8 mouse cellular contexts compared by ENCODE assay signal in the genomic region with DNA sequence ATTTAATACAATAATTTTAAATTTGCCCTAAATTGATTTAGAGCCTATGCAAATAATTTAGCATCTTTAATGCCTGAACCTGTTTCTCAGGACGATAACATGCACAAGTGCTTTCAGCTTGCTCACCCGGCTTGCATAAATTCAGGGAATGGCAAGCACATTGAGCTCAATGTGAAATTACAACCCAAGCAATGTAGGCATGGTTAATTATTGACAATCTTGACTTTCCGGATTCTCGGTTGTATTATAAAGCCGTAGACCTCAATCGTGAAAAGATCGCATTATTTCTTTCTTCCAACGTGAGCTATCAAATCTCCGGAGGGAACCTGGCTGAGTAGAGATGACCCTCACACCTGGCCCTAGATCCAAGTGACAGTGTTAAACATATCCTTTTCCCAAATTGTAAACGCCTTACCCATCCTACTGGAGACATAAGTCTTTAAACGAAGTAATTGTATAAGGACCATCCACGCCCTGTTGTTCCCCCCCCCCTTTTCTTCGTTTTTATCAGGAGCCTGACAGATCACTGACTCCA. TPM values are rescaled to one million over a fixed set of nuclear protein-coding genes. Genes with fewer than 3 reads are reported as not detected.
DNase-seq lines count a peak whose midpoint lies in the region; ATAC-seq and TF ChIP-seq lines count a peak whose summit lies in the region.

No protein-coding gene starts in this region.

- WGBS in hindbrain, embryonic 11.5 days, result 13% methylated on average over 13 of the region's 13 CpGs
- WGBS in limb, embryonic 14.5 days, result 12% methylated on average over 13 of the region's 13 CpGs
- 5% methylated on average over 13 of the region's 13 CpGs for WGBS in neural tube, embryonic 15.5 days

- DNase-seq in hindbrain, embryonic 11.5 days (ENCODE audit: low spot score), result no peak
- no peak for DNase-seq in limb, embryonic 14.5 days (ENCODE audit: low spot score)
- no peak for DNase-seq in thymus, postnatal 4 days
- no peak for DNase-seq in adrenal gland, adult 2 months
- no peak for DNase-seq in Muller cell, postnatal 12 days (ENCODE audit: inconsistent ontology term)

- H3K4me2 ChIP-seq in hindbrain, embryonic 11.5 days (replicated peaks; ENCODE audit: low read depth, low read length), result peak overlapping the region; percentile 51
- peak overlapping the region; percentile 70 for H3K4me2 ChIP-seq in limb, embryonic 14.5 days (replicated peaks; ENCODE audit: low read depth, low read length, severe bottlenecking)
- H3K4me2 ChIP-seq in neural tube, embryonic 15.5 days, result peak overlapping the region; percentile 74

- peaks cover 2% of the 10 kb centered on the region for H3K27me3 ChIP-seq in megakaryocyte, embryonic 14.5 days (replicated peaks)
- H3K27me3 ChIP-seq in hindbrain, embryonic 11.5 days (ENCODE audit: control insufficient read depth, insufficient read depth, low read length), result no peaks in the 10 kb centered on the region
- no peaks in the 10 kb centered on the region for H3K27me3 ChIP-seq in limb, embryonic 14.5 days (ENCODE audit: control insufficient read depth, insufficient read depth, low read length)
- H3K27me3 ChIP-seq in neural tube, embryonic 15.5 days (replicated peaks), result 0 out of 2 replicates have a peak, but pooled peaks cover 4% of the 10 kb centered on the region

- H3K27ac ChIP-seq in hindbrain, embryonic 11.5 days (ENCODE audit: low read depth, low read length), result peak overlapping the region; percentile 90; the same call in 1 of the 2 replicates
- H3K27ac ChIP-seq in limb, embryonic 14.5 days (replicated peaks; ENCODE audit: low read depth, low read length), result no peak overlapping the region
- peak overlapping the region; percentile 95 for H3K27ac ChIP-seq in neural tube, embryonic 15.5 days (replicated peaks)

- H3K4me1 ChIP-seq in megakaryocyte, embryonic 14.5 days, result peaks cover 79% of the 10 kb centered on the region
- no peaks in the 10 kb centered on the region for H3K4me1 ChIP-seq in hindbrain, embryonic 11.5 days (replicated peaks; ENCODE audit: control insufficient read depth, insufficient read depth, low read length)
- H3K4me1 ChIP-seq in limb, embryonic 14.5 days (ENCODE audit: control insufficient read depth, insufficient read depth, low read length), result peaks cover 5% of the 10 kb centered on the region; the same call in 1 of the 2 replicates
- H3K4me1 ChIP-seq in neural tube, embryonic 15.5 days, result peaks cover 26% of the 10 kb centered on the region; the same call in 1 of the 2 replicates

- peak overlapping the region; percentile 95 for H3K4me3 ChIP-seq in megakaryocyte, embryonic 14.5 days (replicated peaks)
- H3K4me3 ChIP-seq in hindbrain, embryonic 11.5 days (ENCODE audit: low read depth, low read length), result peak overlapping the region; percentile 91
- H3K4me3 ChIP-seq in limb, embryonic 14.5 days (replicated peaks; ENCODE audit: low read length), result peak overlapping the region; percentile 94
- H3K4me3 ChIP-seq in neural tube, embryonic 15.5 days (replicated peaks), result peak overlapping the region; percentile 80

- TF ChIP-seq POLR2A in limb, embryonic 14.5 days (IDR thresholded peaks at IDR 0.05; ENCODE audit: borderline replicate concordance, extremely low read depth, insufficient read depth, insufficient read length), result no peak

- peaks cover 24% of the 10 kb centered on the region for H3K36me3 ChIP-seq in megakaryocyte, embryonic 14.5 days (replicated peaks; ENCODE audit: low read length)
- H3K36me3 ChIP-seq in hindbrain, embryonic 11.5 days (ENCODE audit: control insufficient read depth, insufficient read depth, low read length), result no peaks in the 10 kb centered on the region
- peaks cover 11% of the 10 kb centered on the region; the same call in 1 of the 2 replicates for H3K36me3 ChIP-seq in limb, embryonic 14.5 days (ENCODE audit: control insufficient read depth, insufficient read depth, low read length)
- no peaks in the 10 kb centered on the region for H3K36me3 ChIP-seq in neural tube, embryonic 15.5 days

- H3K9me3 ChIP-seq in megakaryocyte, embryonic 14.5 days, result no peaks in the 10 kb centered on the region
- no peaks in the 10 kb centered on the region for H3K9me3 ChIP-seq in hindbrain, embryonic 11.5 days (ENCODE audit: control insufficient read depth, low read length)
- no peaks in the 10 kb centered on the region for H3K9me3 ChIP-seq in limb, embryonic 14.5 days (ENCODE audit: control insufficient read depth, low read length)
- no peaks in the 10 kb centered on the region for H3K9me3 ChIP-seq in neural tube, embryonic 15.5 days (replicated peaks)

- ATAC-seq in megakaryocyte, adult 5-6 weeks (ENCODE audit: poor library complexity, severe bottlenecking), result no peak
- 0 out of 2 replicates have a peak, but pooled peaks have one; percentile 3 for ATAC-seq in hindbrain, embryonic 11.5 days (ENCODE audit: low FRiP score)
- ATAC-seq in limb, embryonic 14.5 days (ENCODE audit: low FRiP score, low read depth), result no peak
- ATAC-seq in neural tube, embryonic 15.5 days (ENCODE audit: low FRiP score), result no peak

- H3K9ac ChIP-seq in hindbrain, embryonic 11.5 days (ENCODE audit: low read depth, low read length), result peak overlapping the region; percentile 85
- peak overlapping the region; percentile 89 for H3K9ac ChIP-seq in limb, embryonic 14.5 days (ENCODE audit: low read depth, low read length, severe bottlenecking)
- H3K9ac ChIP-seq in neural tube, embryonic 15.5 days (replicated peaks), result peak overlapping the region; percentile 89

RNA-seq across cellular contexts. Expression of gene Fam20b, which starts 1.1 kb away (rescaled TPM):
- polyA plus RNA-seq in megakaryocyte, embryonic 14.5 days (2012; ENCODE audit: insufficient read depth, low replicate concordance), result 1.3 and 6.0 TPM in 2 replicates
- total RNA-seq in megakaryocyte, adult 5-6 weeks (2015), result 14.7 and 15.7 TPM in 2 replicates
- 37.9 and 41.6 TPM in 2 replicates for total RNA-seq in megakaryocyte, adult 5-6 weeks (2017)
- polyA plus RNA-seq in hindbrain, embryonic 11.5 days (2014; fragmentation: Nextera tagmentation; extraction: Ambion mirVana), result 22.5 and 22.9 TPM in 2 replicates
- polyA plus RNA-seq in limb, embryonic 14.5 days (2012; rRNA removed), result 35.0 and 35.8 TPM in 2 replicates
- polyA plus RNA-seq in limb, embryonic 14.5 days (2014; fragmentation: Nextera tagmentation; extraction: Ambion mirVana), result 29.7 and 33.5 TPM in 2 replicates
- 26.8 and 27.4 TPM in 2 replicates for polyA plus RNA-seq in neural tube, embryonic 15.5 days (2015; fragmentation: Nextera tagmentation; extraction: Ambion mirVana)
- 10 to 100 TPM; 55.3 to 56.0 TPM for total RNA-seq in adrenal gland, adult 2 months (2021)
- 6.7 and 9.8 TPM in 2 replicates for polyA plus RNA-seq in adrenal gland, adult 2 months (2012; rRNA removed)

RNA-seq across cellular contexts. Expression of gene Tor3a, which starts 43.7 kb away (rescaled TPM):
- 18.1 and 29.8 TPM in 2 replicates for polyA plus RNA-seq in megakaryocyte, embryonic 14.5 days (2012; ENCODE audit: insufficient read depth, low replicate concordance)
- total RNA-seq in megakaryocyte, adult 5-6 weeks (2015), result 18.4 and 25.5 TPM in 2 replicates
- 27.2 and 39.1 TPM in 2 replicates for total RNA-seq in megakaryocyte, adult 5-6 weeks (2017)
- polyA plus RNA-seq in hindbrain, embryonic 11.5 days (2014; fragmentation: Nextera tagmentation; extraction: Ambion mirVana), result 5.5 and 6.5 TPM in 2 replicates
- 7.6 and 7.7 TPM in 2 replicates for polyA plus RNA-seq in limb, embryonic 14.5 days (2012; rRNA removed)
- polyA plus RNA-seq in limb, embryonic 14.5 days (2014; fragmentation: Nextera tagmentation; extraction: Ambion mirVana), result 10.1 and 14.7 TPM in 2 replicates
- polyA plus RNA-seq in neural tube, embryonic 15.5 days (2015; fragmentation: Nextera tagmentation; extraction: Ambion mirVana), result 3.2 and 5.6 TPM in 2 replicates
- 10 to 100 TPM; 15.1 to 24.6 TPM for total RNA-seq in adrenal gland, adult 2 months (2021)
- 21.5 and 48.9 TPM in 2 replicates for polyA plus RNA-seq in adrenal gland, adult 2 months (2012; rRNA removed)
